Mouse (Mus musculus) layer of hippocampus, adult 2 months (tissue): ENCODE measurements around the gene Gm44973. TPM values are rescaled to one million over a fixed set of nuclear protein-coding genes. Genes with fewer than 3 reads are reported as not detected.
"Not testable (repeated sequence)": the region's sequence is repeated elsewhere in the genome, so short reads cannot be mapped to it uniquely, and the experiment has no call there.

Experiments
- DNase-seq, 2 experiments: peaks; one replicate each; pipeline ENCODE4 v3.0.0; 2022; ENCODE audit warnings: low spot score in 2 of 2
- H3K27ac ChIP-seq: fragments of 200-600 bp; 2 replicates; pipeline ENCODE4 v1.8.1; 2022
- H3K4me3 ChIP-seq: fragments of 200-600 bp; 2 replicates; pipeline ENCODE4 v1.8.1; 2022; ENCODE audit warnings: mild to moderate bottlenecking
- CTCF ChIP-seq: fragments of 200-600 bp; conservative IDR thresholded peaks from 2 replicates; pipeline ENCODE4 v1.8.1; 2022; ENCODE audit warnings: antibody characterized with exemption, mild to moderate bottlenecking, moderate library complexity
- total RNA-seq, 2 experiments: library from RNA; stranded (reverse); gene quantifications; 2 replicates each; pipeline ENCODE4 v1.2.3; 2021

The Gm44973 gene
- total RNA-seq, 2 experiments from 2014 or later = not detected

DNA sequence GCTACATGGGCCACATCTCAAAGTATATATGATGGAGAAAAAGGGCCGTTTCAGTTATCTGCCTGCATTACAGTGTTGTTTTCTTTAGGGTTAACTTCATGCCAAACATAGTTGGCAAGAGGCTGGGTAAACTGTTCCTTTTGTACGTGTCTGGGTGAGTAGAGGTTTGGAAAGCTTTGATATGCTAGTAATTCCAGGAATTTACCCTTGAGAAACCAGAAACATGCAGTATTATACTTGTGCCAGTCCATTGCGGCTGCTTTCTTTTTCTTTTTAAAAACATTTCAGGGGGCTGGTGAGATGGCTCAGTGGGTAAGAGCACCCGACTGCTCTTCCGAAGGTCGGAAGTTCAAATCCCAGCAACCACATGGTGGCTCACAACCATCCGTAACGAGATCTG, 18.4 kb upstream of the Gm44973 start:
- no peak for DNase-seq
- no peak; the same call in 1 of the 2 replicates for TF ChIP-seq CTCF
- H3K27ac ChIP-seq = peak overlapping the region; percentile 94
- peak overlapping the region; percentile 79 for H3K4me3 ChIP-seq

DNA sequence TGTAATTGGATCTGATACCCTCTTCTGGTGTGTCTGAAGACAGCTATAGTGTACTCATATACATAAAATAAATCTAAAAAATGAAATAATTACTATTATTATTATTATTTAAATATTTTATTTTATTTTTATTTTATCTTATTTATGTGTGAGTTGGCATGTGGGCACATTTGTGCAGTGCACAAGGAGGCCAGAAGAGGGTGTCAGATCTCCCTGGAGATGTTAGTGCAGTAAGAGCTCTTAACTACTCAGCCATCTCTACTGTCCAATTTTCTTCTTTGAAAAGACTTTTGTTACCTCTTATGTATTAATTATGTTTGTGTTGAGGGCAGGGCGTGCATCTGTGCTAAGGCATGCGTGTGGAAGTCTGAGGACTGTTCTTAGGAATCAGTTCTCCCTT, 15.4 kb upstream of the Gm44973 start:
- no peak for DNase-seq
- Histone ChIP-seq H3K4me3 (no peak overlapping the region), H3K27ac (no peak overlapping the region)
- TF ChIP-seq CTCF = peak; percentile 75

DNA sequence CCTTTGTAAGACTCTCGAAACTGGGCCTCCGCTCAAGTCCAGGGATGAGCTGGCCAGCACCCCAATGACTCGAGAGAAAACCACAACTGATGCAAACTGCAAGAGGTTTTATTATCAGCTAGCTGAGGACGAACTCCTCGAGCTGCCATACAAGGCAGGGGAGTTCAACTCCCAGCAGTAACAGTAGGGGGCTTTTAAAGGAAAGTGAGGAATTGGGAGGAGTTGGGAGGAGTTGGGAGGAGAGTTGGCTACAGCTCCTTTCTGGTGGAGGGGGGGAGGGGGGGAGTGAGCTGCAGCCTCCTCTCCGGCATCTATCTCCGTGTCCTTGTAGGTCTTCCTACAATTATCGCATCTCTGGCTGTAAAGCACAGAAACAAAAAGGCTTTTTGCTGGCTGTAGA, 12.4 kb upstream of the Gm44973 start:
- not testable (repeated sequence) for DNase-seq, H3K27ac ChIP-seq, H3K4me3 ChIP-seq

DNA sequence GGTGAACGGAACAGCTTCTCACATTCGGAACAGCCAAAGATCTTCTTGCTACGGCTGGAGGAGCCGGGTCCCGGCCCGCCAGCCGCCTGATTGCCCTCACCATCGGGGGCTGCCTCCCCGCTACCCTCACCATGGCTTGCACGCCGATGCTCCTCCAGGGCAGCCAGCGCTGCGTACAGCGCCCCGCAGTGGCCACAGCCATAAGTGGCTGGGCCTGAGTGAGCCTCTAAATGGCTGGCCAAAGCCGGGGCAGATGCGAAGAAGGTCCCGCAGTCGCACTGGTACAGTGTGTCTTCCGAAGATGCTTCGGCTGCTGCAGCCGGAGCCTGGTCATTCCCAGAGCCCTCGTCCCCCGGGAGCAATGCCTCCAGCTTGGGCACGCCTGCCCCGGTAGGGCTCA, 7.1 kb upstream of the Gm44973 start:
- no peak for DNase-seq
- 0 out of 2 replicates have a peak, but pooled peaks have one; percentile 4 for TF ChIP-seq CTCF
- no peak overlapping the region for H3K4me3 ChIP-seq
- H3K27ac ChIP-seq = no peak overlapping the region

DNA sequence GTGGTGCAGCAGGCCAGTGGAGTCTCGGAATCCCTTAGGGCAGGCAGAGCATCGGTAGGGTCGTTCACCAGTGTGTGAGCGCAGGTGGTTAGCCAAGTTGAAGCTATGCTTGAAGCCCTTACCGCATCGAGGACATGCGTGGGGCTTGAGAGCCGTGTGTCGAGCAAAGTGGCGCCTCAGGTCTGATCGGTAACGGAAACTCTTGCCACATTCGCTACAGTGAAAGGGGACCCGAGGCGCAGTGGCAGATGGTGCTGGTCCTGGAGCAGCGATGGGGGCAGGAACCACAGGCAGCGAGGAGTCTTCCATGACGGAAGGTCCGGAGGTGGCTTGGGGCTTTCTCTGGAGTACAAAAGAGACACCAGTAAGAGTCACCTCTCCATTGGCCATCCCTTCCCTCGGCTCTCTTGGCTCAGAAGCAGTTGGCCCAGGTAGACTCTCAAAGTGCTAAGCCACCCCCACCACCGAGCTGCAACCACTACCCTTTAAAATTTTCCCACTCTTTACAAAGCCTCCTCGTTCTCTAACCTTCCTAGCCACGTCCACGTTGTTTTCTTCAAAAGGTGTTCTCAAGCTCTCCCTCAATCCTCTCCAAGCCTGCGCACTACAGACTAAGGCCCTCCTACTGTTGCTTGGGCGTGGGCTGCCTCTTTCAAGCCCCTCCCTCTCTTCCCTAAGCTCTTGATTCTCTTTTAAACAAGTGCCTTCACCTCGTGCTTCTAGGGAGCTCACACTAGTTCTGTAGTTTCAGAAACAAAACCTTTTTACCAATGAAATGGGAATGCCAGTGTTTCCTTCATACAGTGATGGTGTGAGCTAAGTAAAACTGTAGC, 2.4 kb upstream of the Gm44973 start:
- DNase-seq = no peak
- no peak for TF ChIP-seq CTCF

DNA sequence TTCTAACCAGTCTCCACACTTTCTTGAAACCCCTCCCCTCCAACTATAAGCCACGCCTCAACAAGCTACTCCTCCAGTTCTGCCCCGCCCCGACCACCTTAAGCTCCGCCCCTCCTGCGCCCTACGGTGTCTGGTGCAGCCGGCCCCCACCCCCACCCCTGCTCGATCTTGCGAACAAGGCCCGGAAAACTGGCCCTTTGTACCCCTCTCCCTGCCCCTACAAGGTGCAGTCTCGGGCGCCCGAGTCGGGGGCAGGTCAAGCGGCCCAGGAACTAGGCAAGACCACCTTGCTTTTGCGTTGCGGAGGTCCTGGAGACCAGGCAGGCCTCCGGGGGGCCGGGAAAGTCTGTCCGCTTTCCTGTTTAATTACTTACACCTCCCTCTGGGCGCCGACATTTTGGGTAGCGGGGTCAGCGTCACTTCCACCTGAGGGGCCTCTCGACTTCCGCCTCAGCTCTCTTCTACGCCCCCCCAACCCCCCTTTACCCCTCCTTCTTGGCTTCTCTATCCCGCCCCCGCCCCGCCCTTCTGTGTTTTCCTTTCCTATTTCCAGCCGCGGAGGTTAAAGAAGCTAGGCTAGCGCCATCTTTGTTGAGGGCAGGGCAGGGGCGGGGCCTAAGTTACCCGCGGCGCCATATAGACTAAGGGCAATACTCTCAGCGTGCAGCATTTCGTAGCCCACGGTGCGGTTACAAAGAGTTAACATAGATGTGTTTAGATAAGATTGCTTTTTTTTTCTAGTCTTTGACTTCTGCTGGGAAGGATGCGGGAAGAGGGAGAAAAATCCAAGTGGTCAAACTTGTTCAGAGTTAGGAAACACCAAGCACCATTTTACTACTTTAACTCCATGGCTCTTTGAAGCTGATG, 812 bp upstream of the Gm44973 start, which contains the start of the genes Zfp524 and Fiz1:
Gene Zfp524 (plus strand): TSS at position 165 of the 867 bp plus-strand sequence.
Gene Fiz1 (minus strand): TSS at position 447 of the 867 bp plus-strand sequence.
- peak; percentile 96 to 97 for DNase-seq
- H3K4me3 ChIP-seq = peak within 1 kb of the TSS; percentile 91
- TF ChIP-seq CTCF = no peak
- H3K27ac ChIP-seq = peak within 1 kb of the TSS; percentile 97

More for the DNA sequence above, 2.4 kb upstream of the Gm44973 start:
- no peak overlapping the region for H3K4me3 ChIP-seq
- no peak overlapping the region for H3K27ac ChIP-seq

DNA sequence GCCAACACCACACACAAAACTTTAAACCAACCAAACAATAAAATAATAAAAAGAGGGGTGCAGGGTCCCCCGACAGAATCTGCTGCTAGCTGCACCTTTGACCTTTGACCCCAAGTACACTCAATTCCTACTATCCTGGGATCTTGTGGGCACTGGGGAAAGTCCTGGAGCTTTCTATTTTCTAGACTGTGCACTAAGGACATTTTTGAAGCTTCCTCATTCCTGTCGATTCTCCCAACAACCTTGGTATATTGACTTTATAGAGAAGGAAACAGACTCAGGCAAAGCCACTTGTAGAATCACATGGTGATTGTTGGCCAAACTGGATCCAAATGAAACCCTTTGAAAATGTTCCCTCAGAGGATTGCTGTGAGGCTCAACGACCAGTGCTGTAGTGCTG, 761 bp downstream of the Gm44973 start:
- no peak for TF ChIP-seq CTCF
- Histone ChIP-seq H3K27ac (peak overlapping the region; percentile 97), H3K4me3 (peak overlapping the region; percentile 91)
- DNase-seq = no peak

DNA sequence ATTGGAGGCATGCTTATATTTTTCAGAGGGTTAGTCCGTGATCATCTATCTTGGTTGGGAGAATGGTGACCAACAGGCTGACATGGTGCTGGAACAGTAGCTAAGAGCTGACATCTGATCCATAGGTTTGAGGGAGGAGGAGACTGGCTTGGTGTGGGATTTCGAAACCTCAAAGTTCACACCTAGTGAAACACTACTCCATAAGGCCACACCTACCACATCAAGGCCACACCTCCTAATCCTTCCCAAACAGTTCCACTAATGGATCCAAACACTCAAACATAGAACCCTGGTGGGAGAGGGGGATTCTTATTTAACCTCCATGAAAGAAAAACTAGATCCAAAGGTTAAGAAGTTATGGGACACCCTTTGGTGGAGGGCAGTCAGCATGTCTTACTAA, 1.6 kb downstream of the Gm44973 start:
- no peak for DNase-seq
- Histone ChIP-seq H3K27ac (no peak overlapping the region), H3K4me3 (no peak overlapping the region)
- TF ChIP-seq CTCF = no peak

DNA sequence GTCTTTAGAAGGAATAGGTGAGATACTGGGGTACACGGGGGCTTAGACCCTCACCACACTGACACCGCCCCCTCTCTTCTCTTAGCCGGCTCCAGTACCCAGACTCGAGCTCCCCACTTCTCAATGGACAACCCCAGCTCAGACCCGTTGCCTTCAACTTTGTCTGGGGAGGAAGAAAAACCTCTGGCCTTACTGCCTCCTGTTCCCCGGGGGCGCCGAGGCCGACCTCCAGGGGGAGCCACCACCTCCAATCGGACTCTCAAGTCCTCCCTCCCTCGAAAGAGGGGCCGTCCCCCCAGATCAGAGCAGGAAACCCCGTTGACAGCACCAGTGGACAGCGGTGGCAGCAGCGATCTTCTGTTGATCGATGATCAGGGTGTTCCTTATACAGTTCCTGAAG, 2.1 kb downstream of the Gm44973 start:
- peak; percentile 59 for TF ChIP-seq CTCF
- DNase-seq = no peak
- no peak overlapping the region for H3K27ac ChIP-seq

DNA sequence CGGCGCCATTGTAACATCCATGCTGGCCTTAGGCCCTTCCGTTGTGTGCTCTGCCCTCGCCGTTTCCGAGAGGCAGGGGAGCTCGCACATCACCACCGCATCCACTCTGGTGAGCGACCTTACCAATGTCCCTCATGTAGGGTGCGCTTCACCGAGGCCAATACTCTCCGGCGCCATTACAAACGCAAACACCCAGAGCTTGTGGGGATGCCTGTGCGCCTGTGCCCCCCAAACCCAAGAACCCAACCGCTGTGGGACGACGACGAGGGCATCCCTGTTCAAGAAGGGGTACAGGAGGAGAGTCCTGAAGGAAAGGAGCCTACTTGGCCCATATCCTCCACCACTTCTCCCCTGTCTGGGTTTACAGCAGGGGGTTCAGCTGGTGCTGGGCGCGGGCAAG, 2.6 kb downstream of the Gm44973 start:
- no peak overlapping the region for H3K27ac ChIP-seq
- no peak for DNase-seq
- no peak for TF ChIP-seq CTCF
- no peak overlapping the region for H3K4me3 ChIP-seq

More for the DNA sequence above, 2.1 kb downstream of the Gm44973 start:
- H3K4me3 ChIP-seq = no peak overlapping the region

DNA sequence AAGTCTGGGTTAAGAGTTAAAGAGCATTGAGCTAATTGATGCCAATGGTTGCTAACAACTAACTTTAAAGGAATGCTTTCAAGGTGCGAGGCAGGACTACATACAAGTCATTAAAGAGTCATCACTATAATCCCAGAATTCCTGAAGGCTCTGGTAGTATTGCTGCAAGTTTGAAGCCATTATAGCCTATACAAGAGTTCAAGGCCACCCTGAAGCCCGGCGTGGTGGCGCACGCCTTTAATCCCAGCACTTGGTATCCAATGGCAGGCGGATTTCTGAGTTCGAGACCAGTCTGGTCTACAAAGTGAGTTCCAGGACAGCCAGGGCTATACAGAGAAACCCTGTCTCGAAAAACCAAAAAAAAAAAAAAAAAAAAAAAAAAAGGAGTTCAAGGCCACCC, 4.3 kb downstream of the Gm44973 start:
- Histone ChIP-seq H3K27ac (peak overlapping the region; percentile 96), H3K4me3 (peak overlapping the region; percentile 92)
- not testable (repeated sequence) for DNase-seq

DNA sequence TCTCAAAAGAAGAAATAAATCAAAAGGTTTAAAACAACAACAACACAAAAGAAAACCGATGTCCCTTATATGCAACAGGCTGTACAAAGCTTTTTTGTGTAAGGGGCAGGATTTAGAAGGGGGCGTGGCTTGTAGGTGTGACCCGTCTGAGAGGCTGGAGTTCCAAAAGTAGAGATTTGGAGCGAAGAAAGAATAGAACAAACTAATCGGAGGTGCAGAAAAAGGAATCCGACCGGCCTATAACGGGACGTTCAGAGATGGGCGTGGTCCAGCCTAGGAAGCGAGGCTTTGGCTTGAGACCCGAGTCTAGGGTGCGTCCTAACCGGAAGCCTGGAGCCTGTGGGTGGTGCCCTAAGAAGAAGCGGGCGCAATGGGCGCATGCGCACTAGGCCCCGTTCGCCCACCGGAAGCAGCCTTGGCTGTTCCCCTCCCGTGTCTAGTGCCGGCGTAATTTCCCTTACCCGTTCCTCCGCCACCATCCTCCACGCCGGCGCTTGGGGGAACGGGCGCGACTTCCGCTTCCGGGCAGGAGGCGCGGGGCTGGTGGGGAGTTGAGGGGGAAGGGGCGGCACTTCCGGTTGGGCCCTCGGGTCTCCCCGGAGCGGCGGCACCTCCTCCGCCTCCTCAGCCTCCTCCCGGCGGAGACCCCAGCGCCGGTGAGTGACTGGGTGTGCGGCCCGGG, 4.8 kb downstream of the Gm44973 start, which contains the start of the genes Zfp865 and Ccdc106:
Gene Zfp865 (plus strand): TSS at position 377 of the 682 bp plus-strand sequence.
Gene Ccdc106 (plus strand): TSS at position 554 of the 682 bp plus-strand sequence.
- H3K4me3 ChIP-seq = peak within 1 kb of the TSS; percentile 92
- 0 out of 2 replicates have a peak, but pooled peaks have one; percentile 6 for TF ChIP-seq CTCF
- DNase-seq = peak; percentile 99
- peak within 1 kb of the TSS; percentile 96 for H3K27ac ChIP-seq
